Mouse (Mus musculus) bone marrow macrophage, adult 2 months (primary cell): ENCODE measurements around the gene Knop1. TPM values are rescaled to one million over a fixed set of nuclear protein-coding genes. Genes with fewer than 3 reads are reported as not detected.

Source experiments
- H3K27ac ChIP-seq: 2 replicates; pipeline ENCODE4 v1.5.1; 2012; ENCODE audit warnings: low read depth, low read length; ENCODE audit not compliant: insufficient read depth
- H3K4me1 ChIP-seq: 2 replicates; pipeline ENCODE4 v1.6.1; 2012; ENCODE audit warnings: low read length; ENCODE audit not compliant: control insufficient read depth, insufficient read depth
- H3K4me3 ChIP-seq: 2 replicates; pipeline ENCODE4 v1.5.1; 2012; ENCODE audit warnings: mild to moderate bottlenecking, low read length, moderate library complexity; ENCODE audit not compliant: insufficient read depth
- CTCF ChIP-seq: IDR thresholded peaks from 2 replicates; pipeline ENCODE4 v1.5.1; 2012; ENCODE audit warnings: low read depth, mild to moderate bottlenecking, low read length, moderate library complexity
- POLR2A ChIP-seq: IDR thresholded peaks from 2 replicates; pipeline ENCODE4 v1.6.1; 2012; ENCODE audit warnings: mild to moderate bottlenecking, low read depth, low read length, borderline replicate concordance
- polyA plus RNA-seq: library from polyadenylated mRNA; stranded (reverse); fragments of >200 nt; gene quantifications from 2 replicates; pipeline ENCODE4 v1.2.4, GENCODE M21; 2012; ENCODE audit not compliant: missing spikeins, insufficient read depth, insufficient read length

Knop1 gene
- polyA plus RNA-seq, 1 experiment, result 19.2 TPM

- peaks cover 49% of the 10 kb centered on the region for H3K4me1 ChIP-seq
- H3K4me3 ChIP-seq, result no peak overlapping the region
- no peak for TF ChIP-seq CTCF
- no peak for TF ChIP-seq POLR2A
- peak overlapping the region; percentile 40 for H3K27ac ChIP-seq
These were observed 54.3 kb downstream of the Knop1 start for GRCm38 (mm10) chr7:118801791-118802190.

GRCm38 (mm10) chr7:118800112-118800734 is 55.8 kb downstream of the Knop1 start:
- H3K27ac ChIP-seq, result peak overlapping the region; percentile 100
- TF ChIP-seq POLR2A, result no peak
- TF ChIP-seq CTCF, result no peak

GRCm38 (mm10) chr7:118798105-118798570 is 57.9 kb downstream of the Knop1 start:
- H3K4me3 ChIP-seq, result peak overlapping the region; percentile 72
- peak overlapping the region; percentile 100 for H3K27ac ChIP-seq
- TF ChIP-seq CTCF, result no peak
- TF ChIP-seq POLR2A, result no peak
- peaks cover 60% of the 10 kb centered on the region for H3K4me1 ChIP-seq

More at GRCm38 (mm10) chr7:118800112-118800734, 55.8 kb downstream of the Knop1 start:
- H3K4me1 ChIP-seq, result peaks cover 61% of the 10 kb centered on the region
- no peak overlapping the region for H3K4me3 ChIP-seq

- TF ChIP-seq POLR2A (no peak), CTCF (no peak)
- Histone ChIP-seq H3K4me3 (peak overlapping the region; percentile 12; the same call in 1 of the 2 replicates), H3K4me1 (peaks cover 56% of the 10 kb centered on the region), H3K27ac (peak overlapping the region; percentile 100)
These were observed 58.5 kb downstream of the Knop1 start for GRCm38 (mm10) chr7:118797600-118797999.

GRCm38 (mm10) chr7:118796838-118797237 is 59.2 kb downstream of the Knop1 start:
- Histone ChIP-seq H3K4me1 (peaks cover 50% of the 10 kb centered on the region), H3K27ac (peak overlapping the region; percentile 100), H3K4me3 (no peak overlapping the region)
- no peak for TF ChIP-seq POLR2A
- TF ChIP-seq CTCF, result no peak

- no peak overlapping the region for H3K4me3 ChIP-seq
- H3K27ac ChIP-seq, result no peak overlapping the region
- H3K4me1 ChIP-seq, result peaks cover 44% of the 10 kb centered on the region
- no peak for TF ChIP-seq CTCF
- no peak for TF ChIP-seq POLR2A
These were observed 60.3 kb downstream of the Knop1 start for GRCm38 (mm10) chr7:118795779-118796178.

- no peak overlapping the region for H3K4me3 ChIP-seq
- peaks cover 26% of the 10 kb centered on the region for H3K4me1 ChIP-seq
- no peak overlapping the region for H3K27ac ChIP-seq
- no peak for TF ChIP-seq CTCF
- no peak for TF ChIP-seq POLR2A
These were observed 62.2 kb downstream of the Knop1 start for GRCm38 (mm10) chr7:118793899-118794298.

Other genes starting within 250 kb of the Knop1 start
- 33.9 and 37.4 TPM in 2 replicates for gene Gde1, start 150.5 kb downstream of the Knop1 start, polyA plus RNA-seq
- gene Ccp110, start 143.7 kb downstream of the Knop1 start, polyA plus RNA-seq, result 6.1 and 7.0 TPM in 2 replicates
- 93.5 and 120 TPM in 2 replicates for gene Vps35l, start 116.0 kb downstream of the Knop1 start, polyA plus RNA-seq
- gene Iqck, start 502 bp downstream of the Knop1 start, polyA plus RNA-seq, result not detected in 2 replicates
- 0.24 and 1.2 TPM in 2 replicates for gene Gprc5b, start 139.0 kb upstream of the Knop1 start, polyA plus RNA-seq